Mouse (Mus musculus): ENCODE data around the gene Mob3c. TPM values are rescaled to one million over a fixed set of nuclear protein-coding genes. Genes with fewer than 3 reads are reported as not detected.
A peak's percentile ranks its signal among the peaks of the same experiment; 100 is the strongest.

Mob3c gene
- polyA plus RNA-seq, 1 experiment, result 4.3 TPM

- Histone ChIP-seq H3K27ac (ENCODE audit: insufficient read depth, low read length) (no peak overlapping the region), H3K4me3 (ENCODE audit: low read depth, low read length) (no peak overlapping the region), H3K36me3 (ENCODE audit: control insufficient read depth, insufficient read depth, low read length, poor library complexity, severe bottlenecking) (peaks cover 3% of the 10 kb centered on the region; the same call in 1 of the 2 replicates), H3K27me3 (ENCODE audit: control insufficient read depth, insufficient read depth, low read length, poor library complexity, severe bottlenecking) (no peaks in the 10 kb centered on the region), H3K4me1 (ENCODE audit: control insufficient read depth, insufficient read depth, low read length) (peaks cover 1% of the 10 kb centered on the region), H3K9ac (ENCODE audit: low read depth, poor library complexity, severe bottlenecking) (no peak overlapping the region), H3K9me3 (replicated peaks; ENCODE audit: control insufficient read depth, insufficient read depth, low read length, poor library complexity, severe bottlenecking) (no peaks in the 10 kb centered on the region)
- TF ChIP-seq EP300 (IDR thresholded peaks at IDR 0.05; ENCODE audit: insufficient read depth, low read depth, low read length) (no peak), POLR2A (IDR thresholded peaks at IDR 0.05; ENCODE audit: insufficient read depth, low read length) (no peak), CTCF (IDR thresholded peaks at IDR 0.05; ENCODE audit: low read depth, low read length) (no peak)
Observed at GRCm38 (mm10) chr4:115835576-115835975, 7.7 kb downstream of the Mob3c start.

DNA sequence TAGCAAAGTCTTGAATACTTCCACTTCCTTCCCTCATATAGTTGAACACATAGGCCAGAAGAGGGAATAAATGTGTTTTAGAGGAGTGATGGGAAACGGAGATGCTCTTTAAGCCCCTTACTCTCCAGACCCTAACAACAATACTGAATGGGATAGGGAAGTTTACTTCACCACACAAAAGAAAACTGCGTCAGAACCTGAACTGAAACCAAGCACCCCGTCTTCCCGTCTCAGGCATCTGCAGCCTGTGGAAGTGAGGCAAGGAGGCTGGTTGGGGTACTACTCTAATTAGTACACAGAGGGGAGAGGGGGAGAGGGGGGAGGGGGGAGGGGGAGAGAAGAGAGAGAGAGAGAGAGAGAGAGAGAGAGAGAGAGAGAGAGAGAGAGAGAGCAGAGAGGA, 10.3 kb downstream of the Mob3c start:
- Histone ChIP-seq H3K4me1 (ENCODE audit: control insufficient read depth, insufficient read depth, low read length) (no peaks in the 10 kb centered on the region), H3K27ac (ENCODE audit: insufficient read depth, low read length) (no peak overlapping the region), H3K36me3 (ENCODE audit: control insufficient read depth, insufficient read depth, low read length, poor library complexity, severe bottlenecking) (peaks cover 3% of the 10 kb centered on the region; the same call in 1 of the 2 replicates), H3K9ac (ENCODE audit: low read depth, poor library complexity, severe bottlenecking) (peak overlapping the region; percentile 19; the same call in 1 of the 2 replicates), H3K4me3 (ENCODE audit: low read depth, low read length) (peak overlapping the region; percentile 47), H3K27me3 (ENCODE audit: control insufficient read depth, insufficient read depth, low read length, poor library complexity, severe bottlenecking) (no peaks in the 10 kb centered on the region), H3K9me3 (replicated peaks; ENCODE audit: control insufficient read depth, insufficient read depth, low read length, poor library complexity, severe bottlenecking) (no peaks in the 10 kb centered on the region)
- TF ChIP-seq CTCF (IDR thresholded peaks at IDR 0.05; ENCODE audit: low read depth, low read length), result no peak
- TF ChIP-seq EP300 (IDR thresholded peaks at IDR 0.05; ENCODE audit: insufficient read depth, low read depth, low read length), result no peak
- no peak for TF ChIP-seq POLR2A (IDR thresholded peaks at IDR 0.05; ENCODE audit: insufficient read depth, low read length)

DNA sequence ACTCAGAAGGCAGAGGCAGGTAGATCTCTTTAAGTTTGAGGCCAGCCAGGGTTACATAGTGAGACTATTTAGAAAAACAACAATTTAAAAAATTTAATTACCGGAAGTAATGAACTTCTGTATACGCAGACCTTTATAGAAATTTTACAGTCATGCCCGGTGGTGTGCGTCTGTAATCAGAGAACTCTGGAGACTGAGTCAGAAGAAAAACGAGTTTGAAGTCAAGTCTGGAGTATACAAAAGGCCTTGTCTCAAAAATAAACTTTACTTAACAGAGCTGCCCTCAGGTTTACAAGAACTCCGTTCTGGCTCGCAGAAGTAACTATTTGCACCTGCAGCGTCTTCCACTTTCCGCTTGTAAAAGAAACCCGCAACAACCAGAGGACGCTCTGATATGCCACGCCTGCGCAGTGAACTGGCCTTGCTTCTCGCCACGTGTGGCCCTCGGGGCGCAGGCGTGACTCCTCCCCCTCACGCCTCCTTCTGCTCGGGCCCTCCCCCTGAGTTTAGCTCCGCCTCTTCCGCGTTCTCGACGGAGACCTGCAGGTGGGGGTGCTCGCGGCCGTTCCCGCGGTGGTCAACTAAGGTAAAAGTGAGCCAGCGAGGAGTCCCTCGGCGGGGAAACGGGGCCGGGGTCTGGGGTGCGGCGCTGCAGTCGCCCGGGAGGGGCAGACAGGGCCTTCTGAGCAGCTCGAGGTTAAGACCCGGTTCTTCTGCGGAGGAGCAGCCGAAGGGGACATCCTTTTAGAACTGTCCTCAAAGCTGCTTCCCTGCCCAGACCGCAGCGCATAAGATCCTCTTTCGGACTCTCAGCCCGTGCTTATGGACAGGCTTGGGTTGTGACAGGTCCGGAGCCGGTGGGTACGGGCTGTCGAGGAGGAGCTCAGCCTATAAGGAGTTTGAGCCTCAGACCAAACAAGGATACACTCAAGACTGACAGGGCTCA, 11.1 kb downstream of the Mob3c start, which contains the start of gene Mknk1:
Gene Mknk1 (plus strand): TSS at position 503 of the 946 bp plus-strand sequence.
- H3K9ac ChIP-seq (ENCODE audit: low read depth, poor library complexity, severe bottlenecking), result peak within 1 kb of the TSS; percentile 76
- peak within 1 kb of the TSS; percentile 84 for H3K4me3 ChIP-seq (ENCODE audit: low read depth, low read length)
- no peak for TF ChIP-seq CTCF (IDR thresholded peaks at IDR 0.05; ENCODE audit: low read depth, low read length)
- TF ChIP-seq POLR2A (IDR thresholded peaks at IDR 0.05; ENCODE audit: insufficient read depth, low read length), result peak; percentile 75
- peak; percentile 28; the same call in 1 of the 2 replicates for TF ChIP-seq EP300 (IDR thresholded peaks at IDR 0.05; ENCODE audit: insufficient read depth, low read depth, low read length)
- no peaks in the 10 kb centered on the region for H3K4me1 ChIP-seq (ENCODE audit: control insufficient read depth, insufficient read depth, low read length)
- peaks cover 3% of the 10 kb centered on the region; the same call in 1 of the 2 replicates for H3K36me3 ChIP-seq (ENCODE audit: control insufficient read depth, insufficient read depth, low read length, poor library complexity, severe bottlenecking)
- H3K27me3 ChIP-seq (ENCODE audit: control insufficient read depth, insufficient read depth, low read length, poor library complexity, severe bottlenecking), result no peaks in the 10 kb centered on the region
- H3K27ac ChIP-seq (ENCODE audit: insufficient read depth, low read length), result no peak within 1 kb of the TSS
- no peaks in the 10 kb centered on the region for H3K9me3 ChIP-seq (replicated peaks; ENCODE audit: control insufficient read depth, insufficient read depth, low read length, poor library complexity, severe bottlenecking)

DNA sequence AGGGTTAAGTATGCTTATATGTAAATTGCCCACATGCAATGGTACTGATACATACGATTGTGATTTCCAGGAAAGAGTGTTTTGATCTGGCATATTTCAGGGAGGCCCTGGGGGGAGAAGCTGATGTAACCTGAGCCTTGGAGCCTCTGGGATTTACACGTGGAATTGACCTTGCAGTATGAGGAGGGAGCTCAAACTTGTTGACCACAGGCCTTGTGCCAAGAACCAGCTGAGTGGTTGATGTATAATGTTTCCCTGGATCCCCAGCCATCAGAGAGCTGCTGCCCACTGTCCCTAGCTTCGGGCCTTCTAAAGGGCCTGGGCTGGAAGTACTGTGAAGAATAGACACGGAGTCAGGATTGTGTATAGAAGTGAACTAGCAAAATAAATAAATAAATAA, 12.1 kb downstream of the Mob3c start:
- no peak overlapping the region for H3K4me3 ChIP-seq (ENCODE audit: low read depth, low read length)
- no peak overlapping the region for H3K27ac ChIP-seq (ENCODE audit: insufficient read depth, low read length)
- H3K36me3 ChIP-seq (ENCODE audit: control insufficient read depth, insufficient read depth, low read length, poor library complexity, severe bottlenecking), result peaks cover 3% of the 10 kb centered on the region; the same call in 1 of the 2 replicates
- no peak for TF ChIP-seq CTCF (IDR thresholded peaks at IDR 0.05; ENCODE audit: low read depth, low read length)
- TF ChIP-seq EP300 (IDR thresholded peaks at IDR 0.05; ENCODE audit: insufficient read depth, low read depth, low read length), result no peak
- TF ChIP-seq POLR2A (IDR thresholded peaks at IDR 0.05; ENCODE audit: insufficient read depth, low read length), result no peak
- no peaks in the 10 kb centered on the region for H3K9me3 ChIP-seq (replicated peaks; ENCODE audit: control insufficient read depth, insufficient read depth, low read length, poor library complexity, severe bottlenecking)
- H3K27me3 ChIP-seq (ENCODE audit: control insufficient read depth, insufficient read depth, low read length, poor library complexity, severe bottlenecking), result no peaks in the 10 kb centered on the region
- no peaks in the 10 kb centered on the region for H3K4me1 ChIP-seq (ENCODE audit: control insufficient read depth, insufficient read depth, low read length)
- H3K9ac ChIP-seq (ENCODE audit: low read depth, poor library complexity, severe bottlenecking), result peak overlapping the region; percentile 76; the same call in 1 of the 2 replicates

DNA sequence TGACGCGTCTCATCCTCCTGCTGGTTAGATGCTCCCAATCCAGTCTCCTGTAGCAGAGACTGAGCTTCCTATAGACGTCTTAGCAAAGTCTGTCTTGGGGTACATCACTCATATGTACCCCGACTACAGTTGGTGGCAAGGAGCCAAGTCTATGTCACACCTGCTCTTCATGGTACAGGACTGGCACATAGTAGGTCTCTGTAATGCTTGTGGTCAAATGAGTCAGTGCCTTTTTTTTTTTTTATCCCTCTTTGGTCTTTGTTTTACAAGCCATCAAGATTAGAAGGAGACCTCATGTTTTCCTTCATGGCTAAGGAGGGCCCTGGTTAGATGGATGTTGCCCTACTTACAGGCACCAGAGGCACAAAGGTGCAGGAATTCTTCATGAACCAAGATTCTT, 12.9 kb downstream of the Mob3c start:
- TF ChIP-seq POLR2A (IDR thresholded peaks at IDR 0.05; ENCODE audit: insufficient read depth, low read length) (no peak), EP300 (IDR thresholded peaks at IDR 0.05; ENCODE audit: insufficient read depth, low read depth, low read length) (no peak), CTCF (IDR thresholded peaks at IDR 0.05; ENCODE audit: low read depth, low read length) (no peak)
- H3K27me3 ChIP-seq (ENCODE audit: control insufficient read depth, insufficient read depth, low read length, poor library complexity, severe bottlenecking), result no peaks in the 10 kb centered on the region
- no peak overlapping the region for H3K27ac ChIP-seq (ENCODE audit: insufficient read depth, low read length)
- H3K36me3 ChIP-seq (ENCODE audit: control insufficient read depth, insufficient read depth, low read length, poor library complexity, severe bottlenecking), result no peaks in the 10 kb centered on the region
- H3K4me1 ChIP-seq (ENCODE audit: control insufficient read depth, insufficient read depth, low read length), result no peaks in the 10 kb centered on the region
- no peaks in the 10 kb centered on the region for H3K9me3 ChIP-seq (replicated peaks; ENCODE audit: control insufficient read depth, insufficient read depth, low read length, poor library complexity, severe bottlenecking)
- no peak overlapping the region for H3K4me3 ChIP-seq (ENCODE audit: low read depth, low read length)
- H3K9ac ChIP-seq (ENCODE audit: low read depth, poor library complexity, severe bottlenecking), result no peak overlapping the region

DNA sequence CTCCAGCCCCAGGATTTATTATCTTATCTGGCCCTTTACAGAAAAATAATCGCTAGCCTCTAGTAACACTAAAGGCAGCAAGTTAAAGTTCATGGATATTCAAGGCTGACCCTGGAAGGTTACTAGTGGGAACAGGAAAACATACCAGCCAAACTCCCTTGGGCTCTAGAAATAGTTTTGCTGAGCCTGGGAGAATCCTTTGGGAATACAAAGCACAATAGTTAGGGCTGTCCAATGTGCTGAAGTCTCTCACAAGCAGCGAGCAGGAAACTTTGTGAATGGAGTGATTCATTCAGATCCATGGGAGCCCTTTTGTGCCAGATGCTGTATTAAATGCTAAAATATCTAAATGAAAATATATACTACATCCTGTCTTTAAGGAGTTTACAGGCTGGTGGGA, 18.8 kb downstream of the Mob3c start:
- no peak overlapping the region for H3K9ac ChIP-seq (ENCODE audit: low read depth, poor library complexity, severe bottlenecking)
- H3K4me3 ChIP-seq (ENCODE audit: low read depth, low read length), result no peak overlapping the region
- H3K36me3 ChIP-seq (ENCODE audit: control insufficient read depth, insufficient read depth, low read length, poor library complexity, severe bottlenecking), result peaks cover 2% of the 10 kb centered on the region; the same call in 1 of the 2 replicates
- H3K27ac ChIP-seq (ENCODE audit: insufficient read depth, low read length), result no peak overlapping the region
- no peak for TF ChIP-seq CTCF (IDR thresholded peaks at IDR 0.05; ENCODE audit: low read depth, low read length)
- no peak for TF ChIP-seq POLR2A (IDR thresholded peaks at IDR 0.05; ENCODE audit: insufficient read depth, low read length)
- TF ChIP-seq EP300 (IDR thresholded peaks at IDR 0.05; ENCODE audit: insufficient read depth, low read depth, low read length), result no peak
- H3K4me1 ChIP-seq (ENCODE audit: control insufficient read depth, insufficient read depth, low read length), result no peaks in the 10 kb centered on the region
- no peaks in the 10 kb centered on the region for H3K27me3 ChIP-seq (ENCODE audit: control insufficient read depth, insufficient read depth, low read length, poor library complexity, severe bottlenecking)
- no peaks in the 10 kb centered on the region for H3K9me3 ChIP-seq (replicated peaks; ENCODE audit: control insufficient read depth, insufficient read depth, low read length, poor library complexity, severe bottlenecking)
